Mouse (Mus musculus) cerebral cortex, adult 2 months (tissue): ENCODE measurements around the gene Mamstr.

ENCODE experiments used
- WGBS: fragments of 180-500 bp; shearing (Covaris S2); methylation state at CpG from one replicate; pipeline ENCODE4 v1.1.7; 2018; 5-methylcytosine and 5-hydroxymethylcytosine counted together

Mamstr gene

DNA sequence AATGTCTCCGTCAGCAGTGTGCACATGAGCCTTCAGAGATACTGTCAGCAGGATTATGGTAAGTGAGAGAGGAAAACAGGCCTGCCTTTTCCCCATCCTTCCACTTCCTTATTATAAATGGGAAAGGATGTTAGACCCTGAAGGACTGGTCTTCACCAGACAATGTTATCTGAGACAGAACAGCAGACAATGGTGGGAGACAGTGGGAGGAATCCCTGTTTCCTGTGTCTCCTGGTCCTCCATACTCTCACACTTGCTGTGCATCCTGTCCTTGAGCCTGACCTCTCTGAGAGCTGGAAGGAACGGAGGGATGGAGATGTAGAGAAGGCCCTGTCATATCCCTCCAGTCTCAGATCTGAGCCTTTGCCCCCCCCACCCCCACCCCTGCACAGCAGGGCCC lies 52.6 kb downstream of the Mamstr start:
- WGBS = 95% methylated on average over 2 of the region's 2 CpGs

DNA sequence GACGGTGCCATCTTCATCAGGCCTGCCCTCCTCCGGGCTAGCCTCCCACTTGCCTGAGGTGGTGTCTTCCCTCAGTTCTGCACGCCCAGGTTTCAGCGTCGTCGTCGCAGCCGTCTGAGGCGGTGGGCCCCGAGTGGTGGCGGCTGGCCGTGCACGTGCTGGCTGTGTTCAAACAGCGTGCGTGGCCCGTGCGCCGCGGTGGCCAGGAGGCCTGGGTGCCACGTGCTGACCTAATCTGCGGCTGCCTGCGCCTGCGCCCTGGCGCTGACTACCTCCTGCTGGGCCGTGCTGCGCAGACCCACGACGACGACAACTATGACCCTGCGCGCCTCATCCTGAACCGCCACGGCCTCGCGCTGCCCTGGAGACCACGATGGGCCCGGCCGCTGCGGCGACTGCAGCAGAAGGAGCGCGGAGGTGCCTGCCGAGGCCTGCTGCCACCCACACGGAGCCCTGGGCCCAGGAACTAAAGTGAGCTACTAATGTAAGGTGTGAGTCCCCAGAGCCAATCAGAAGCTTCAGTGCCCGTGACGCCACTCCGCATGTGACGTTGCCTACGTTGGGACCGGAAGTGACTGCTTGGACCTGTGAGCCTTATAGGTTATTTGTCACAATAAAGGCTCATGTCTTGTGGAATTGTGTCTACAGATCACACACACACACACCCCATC lies 54.3 kb downstream of the Mamstr start, which contains the start of gene Sec1:
Gene Sec1, minus strand, starts transcription at position 482 of the 671 bp plus-strand sequence.
- 93% methylated on average over 50 of the region's 50 CpGs for WGBS

DNA sequence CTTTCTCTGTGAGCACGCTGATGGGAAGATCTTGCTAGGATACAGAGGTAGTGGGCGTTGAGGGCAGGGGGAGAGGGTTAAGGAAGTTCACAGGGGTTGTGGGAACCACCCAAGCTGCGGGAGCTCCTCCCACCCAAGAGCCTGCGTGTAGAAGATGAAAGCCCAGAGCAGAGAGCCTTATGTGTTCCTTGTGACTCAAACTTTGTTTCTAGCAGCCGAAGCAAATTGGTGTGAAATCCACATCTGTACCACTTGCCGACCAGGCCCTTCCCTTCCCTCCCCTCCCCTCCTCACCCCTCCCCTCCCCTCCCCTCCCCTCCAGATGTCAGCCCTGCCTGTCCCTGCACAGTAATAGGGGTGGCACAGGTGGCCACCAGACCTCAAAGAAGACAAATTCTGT lies 55.3 kb downstream of the Mamstr start:
- WGBS = 49% methylated on average over 6 of the region's 6 CpGs
